Mouse (Mus musculus) spleen, embryonic (tissue): Measurements from ENCODE around the gene Cradd.

Experiments used
- CTCF ChIA-PET: fragments of 350-600 bp; sonication (Branson Sonifier 250); formaldehyde crosslinking; loops from one replicate; lab custom pipeline; 2022; lab: Charles Lee

The Cradd gene

DNA sequence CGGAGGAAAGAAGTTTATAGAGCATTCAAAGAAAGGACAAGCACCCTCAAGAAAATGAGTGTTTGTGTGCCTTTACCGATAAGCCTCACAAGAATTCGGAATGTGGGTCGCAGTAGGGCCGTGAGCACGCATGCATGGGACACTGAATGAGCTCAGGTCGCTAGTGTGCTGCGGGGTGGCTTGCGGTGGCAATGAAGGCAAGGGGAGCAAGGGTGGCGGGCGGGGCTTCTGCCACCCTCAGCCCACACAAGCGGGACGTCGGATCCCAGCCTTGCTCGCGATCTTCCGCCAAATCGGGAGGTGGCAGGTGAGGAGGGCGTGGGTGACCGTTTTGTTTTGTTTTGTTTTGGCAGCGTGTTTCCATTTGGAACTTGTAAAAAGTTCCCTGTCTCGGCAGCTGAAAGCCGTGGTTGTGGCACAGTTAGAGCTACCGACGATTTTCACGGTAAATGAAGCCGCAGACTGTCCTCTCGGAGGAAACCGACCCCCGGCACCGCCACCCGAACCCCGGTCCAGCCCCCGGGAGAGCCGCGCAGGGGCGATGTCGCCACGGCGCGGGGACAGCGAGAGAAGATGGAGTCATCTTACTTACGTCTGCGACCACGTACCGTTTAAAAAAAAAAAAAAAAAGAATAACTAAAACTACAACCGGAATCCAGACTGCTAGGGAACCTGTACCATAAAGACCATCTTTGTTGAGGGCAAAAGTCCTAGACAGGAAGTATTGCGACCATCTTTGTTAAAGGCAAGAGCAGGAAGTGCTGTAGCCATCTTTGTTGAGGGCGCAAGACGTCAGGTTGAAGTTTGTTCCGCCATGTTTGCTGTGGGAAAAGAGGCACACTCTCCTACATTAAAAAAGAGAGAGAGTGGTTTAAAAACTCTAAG is at the start of gene Cradd:
Gene Cradd (minus strand): TSS at position 741 of the 885 bp plus-strand sequence.
- CTCF ChIA-PET = interaction anchor here (0.6 to 0.7 kb wide), 2 partner anchors 44 to 90 kb away, joined by 6 read pairs; no protein-coding TSS in a partner anchor

DNA sequence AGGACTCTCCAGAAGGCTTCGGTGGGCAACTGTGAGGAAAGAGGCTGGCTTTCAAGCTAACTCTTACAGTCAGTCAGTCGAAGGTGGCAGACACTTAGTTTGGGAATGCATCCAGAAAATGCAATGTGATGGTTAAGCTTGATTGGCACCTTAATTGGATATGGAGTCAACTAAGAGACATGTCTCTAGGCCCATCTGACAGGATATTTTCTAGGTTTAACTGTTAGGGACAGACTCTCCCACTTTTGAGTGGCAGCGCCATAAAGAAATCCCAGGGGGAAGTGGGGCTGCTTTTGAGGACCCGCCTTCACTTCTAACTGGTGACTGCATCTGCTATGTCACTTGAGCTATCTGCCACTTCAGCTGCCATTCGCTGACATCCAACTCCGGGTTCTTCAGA is 49.4 kb upstream of the Cradd start:
- CTCF ChIA-PET = interaction anchor here (1.5 kb wide), 1 partner anchor 16 kb away, joined by 3 read pairs; no protein-coding TSS in a partner anchor

DNA sequence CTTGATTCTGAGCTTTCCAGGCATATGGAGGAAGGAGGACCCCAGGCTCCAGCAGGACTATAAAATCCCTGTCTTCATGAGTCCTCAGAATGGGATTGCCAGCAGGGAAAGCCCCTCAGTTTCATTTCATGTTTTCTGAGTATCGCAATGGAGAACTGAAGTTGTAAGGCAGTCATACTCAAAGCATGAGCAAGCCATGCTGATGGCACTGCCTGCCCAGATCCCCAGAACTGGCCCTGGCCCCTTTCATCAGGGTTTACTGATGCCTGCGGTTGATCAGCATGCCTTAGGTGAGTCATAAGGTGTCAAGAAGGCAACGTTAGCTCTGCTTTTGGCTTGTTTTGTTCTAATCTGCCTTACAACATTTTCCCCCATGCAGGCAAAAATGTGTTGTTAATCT is 48.0 kb upstream of the Cradd start:
- CTCF ChIA-PET = interaction anchor here (0.5 kb wide), 1 partner anchor 35 kb away, joined by 8 read pairs; no protein-coding TSS in a partner anchor

- CTCF ChIA-PET = no interaction called here
Measured at GRCm38 (mm10) chr10:95369190-95369589, 45.3 kb upstream of the Cradd start.

DNA sequence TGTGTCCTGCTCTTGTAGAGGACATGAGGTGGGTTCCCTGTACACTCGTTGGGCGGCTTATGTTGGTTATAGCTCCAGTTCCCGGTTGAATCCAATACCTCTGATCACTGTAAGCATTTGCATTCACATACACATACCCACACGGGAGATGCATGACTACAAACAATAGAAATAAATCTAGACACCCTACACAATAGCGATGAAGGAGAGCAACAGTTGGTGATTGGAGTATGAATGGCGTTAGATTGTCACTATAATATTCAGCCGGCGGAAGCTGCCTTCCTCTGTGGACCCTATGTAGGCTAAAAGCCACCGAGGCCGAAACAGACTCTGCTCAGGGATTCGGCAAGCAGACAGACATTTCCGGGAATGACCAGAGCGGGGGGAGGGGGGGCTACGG is 44.2 kb upstream of the Cradd start:
- CTCF ChIA-PET = no interaction called here

GRCm38 (mm10) chr10:95367661-95368089 is 43.7 kb upstream of the Cradd start:
- CTCF ChIA-PET = interaction anchor here (0.6 kb wide), 2 partner anchors 44 to 1010 kb away, joined by 3 to 6 read pairs; no protein-coding TSS in a partner anchor

DNA sequence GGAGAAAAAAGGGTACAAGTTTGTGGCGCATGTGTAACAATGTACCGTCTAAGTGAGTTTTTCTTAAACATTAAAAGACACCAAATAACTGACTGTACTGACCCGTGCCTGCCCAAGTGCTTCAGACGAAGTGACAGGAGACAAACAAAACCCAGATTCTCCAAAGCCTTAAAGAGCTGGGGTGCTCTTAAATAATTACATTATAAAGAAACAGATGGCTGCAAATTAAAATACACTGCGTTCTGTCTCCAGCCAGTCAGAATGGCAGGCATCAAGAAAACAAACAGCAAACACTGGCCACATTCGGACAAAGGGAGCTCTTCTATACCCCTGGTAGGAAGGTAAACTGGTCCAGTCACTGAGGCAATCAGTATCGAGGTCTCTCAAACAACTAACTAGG is 43.3 kb upstream of the Cradd start:
- CTCF ChIA-PET = interaction anchor here (0.6 kb wide), 2 partner anchors 44 to 1011 kb away, joined by 3 to 6 read pairs; no protein-coding TSS in a partner anchor

- CTCF ChIA-PET = interaction anchor here (0.6 kb wide), 1 partner anchor 120 kb away, joined by 4 read pairs; no protein-coding TSS in a partner anchor
Measured at GRCm38 (mm10) chr10:95362326-95362725, 38.4 kb upstream of the Cradd start.

GRCm38 (mm10) chr10:95361260-95361841 is 37.4 kb upstream of the Cradd start:
- CTCF ChIA-PET = no interaction called here

DNA sequence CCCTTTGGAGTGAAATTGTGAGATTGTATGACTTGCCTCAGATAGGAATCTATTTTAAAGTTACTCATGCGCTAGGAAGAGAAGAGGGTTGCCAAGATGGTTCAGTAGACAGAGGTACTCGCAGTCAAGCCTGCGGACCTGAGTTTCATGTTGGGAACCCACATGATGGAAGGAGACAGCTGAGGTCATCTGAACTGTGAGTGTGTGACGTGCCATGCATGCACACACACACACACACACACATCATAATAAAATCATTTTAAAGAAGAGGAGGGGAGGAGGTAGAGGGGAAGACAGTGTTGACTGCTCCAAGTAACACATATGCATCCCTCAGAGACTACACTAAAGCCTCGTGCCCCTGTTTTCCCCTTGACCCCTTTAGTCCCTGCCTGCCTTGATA is 36.1 kb upstream of the Cradd start:
- CTCF ChIA-PET = no interaction called here

DNA sequence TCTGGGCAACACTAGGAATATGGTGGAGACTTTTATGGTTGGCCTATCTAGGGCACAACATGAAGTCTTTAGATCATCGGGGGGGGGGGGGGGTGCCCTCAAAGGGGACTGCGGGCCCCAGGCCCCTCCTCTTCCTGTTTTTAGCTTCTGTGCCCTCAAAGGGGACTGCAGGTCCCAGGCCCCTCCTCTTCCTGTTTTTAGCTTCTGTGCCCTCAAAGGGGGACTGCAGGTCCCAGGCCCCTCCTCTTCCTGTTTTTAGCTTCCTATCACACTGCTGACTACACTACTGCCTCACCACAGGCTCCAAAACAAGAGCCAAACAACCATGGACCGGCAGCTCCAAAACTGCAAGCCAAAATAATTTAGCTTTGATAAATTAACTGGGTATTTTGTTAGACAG is 33.8 kb upstream of the Cradd start:
- CTCF ChIA-PET = no interaction called here

DNA sequence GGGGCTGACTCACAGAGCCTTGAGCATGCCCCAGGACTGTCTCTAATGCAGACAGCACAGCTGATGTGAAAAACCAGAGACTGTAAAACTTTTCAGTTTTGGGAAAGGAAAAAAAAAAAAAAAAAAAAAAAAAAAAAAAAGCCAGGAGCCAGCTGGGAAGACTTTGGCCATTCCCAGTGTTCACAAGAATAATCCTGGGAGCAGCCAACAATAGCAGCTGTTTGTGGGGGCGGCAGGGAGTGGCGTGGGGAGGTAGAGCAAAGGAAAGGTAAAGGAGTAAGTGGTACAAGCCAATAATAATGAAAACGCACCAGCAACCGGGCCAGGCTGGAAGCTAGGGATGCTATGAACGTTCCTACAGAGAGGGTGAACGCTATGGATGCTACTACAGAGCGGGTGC is 32.8 kb upstream of the Cradd start:
- CTCF ChIA-PET = no interaction called here

GRCm38 (mm10) chr10:95355678-95356268 is 31.8 kb upstream of the Cradd start:
- CTCF ChIA-PET = no interaction called here

DNA sequence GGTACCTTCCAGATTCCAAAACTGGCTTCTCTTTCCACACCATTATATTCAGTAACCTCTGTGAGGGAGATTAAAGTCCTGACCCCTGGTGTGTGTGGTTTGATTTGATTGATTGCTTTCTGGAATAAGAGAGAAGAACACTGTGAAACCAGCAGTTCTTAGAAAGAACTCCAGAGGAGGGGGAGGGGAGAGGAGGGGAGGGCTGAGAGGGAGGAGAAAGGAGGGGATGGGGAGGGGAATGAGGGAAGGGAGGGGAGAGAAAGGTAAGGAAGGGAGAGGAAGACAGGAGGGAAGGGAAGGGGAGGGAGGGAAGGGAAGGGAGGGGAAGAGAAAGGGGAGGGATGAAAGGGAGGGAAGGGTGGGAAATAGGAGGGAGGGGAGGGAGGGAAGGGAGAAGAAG is 30.7 kb upstream of the Cradd start:
- CTCF ChIA-PET = no interaction called here

DNA sequence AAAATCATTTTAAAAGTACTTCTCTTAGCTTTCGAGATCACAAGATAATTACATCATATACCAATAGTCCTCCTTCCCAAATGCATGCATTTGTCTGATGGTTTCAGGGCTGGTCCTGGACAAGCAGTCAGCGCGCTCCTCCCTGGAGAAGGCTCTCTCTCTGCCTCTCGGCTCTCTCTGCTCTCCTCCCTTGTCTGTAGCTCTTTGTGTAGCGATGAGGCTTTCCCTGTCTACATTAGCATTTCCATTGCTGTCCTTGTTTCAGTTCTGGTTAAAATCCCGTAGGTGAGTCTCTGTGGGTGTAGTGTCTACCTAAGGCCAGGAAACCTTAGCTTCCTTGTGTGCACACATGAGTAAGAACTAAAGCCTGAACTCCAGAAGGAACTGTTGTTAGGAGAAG is 30.1 kb upstream of the Cradd start:
- CTCF ChIA-PET = no interaction called here

- CTCF ChIA-PET = no interaction called here
Measured at GRCm38 (mm10) chr10:95348457-95348856, 24.5 kb upstream of the Cradd start.

DNA sequence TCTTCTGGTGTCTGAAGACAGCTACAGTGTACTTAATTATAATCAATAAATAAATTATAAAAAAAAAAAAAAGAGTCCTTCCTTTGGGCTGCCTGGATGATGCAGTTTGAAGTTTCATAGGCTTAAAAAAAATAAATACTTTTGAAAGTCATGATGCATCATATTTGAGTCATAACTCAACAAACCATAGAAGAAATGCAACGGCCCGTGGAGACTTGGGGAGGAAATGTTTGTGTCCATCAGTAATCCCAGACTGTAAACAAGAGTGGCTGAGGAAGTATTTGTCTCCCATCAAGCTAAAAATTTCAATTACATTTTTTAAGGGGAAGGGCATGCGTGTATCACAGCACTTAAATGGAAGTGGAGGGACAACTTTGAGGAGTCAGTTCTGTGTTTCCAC is 23.8 kb upstream of the Cradd start:
- CTCF ChIA-PET = no interaction called here

GRCm38 (mm10) chr10:95342833-95343590 is 19.1 kb upstream of the Cradd start:
- CTCF ChIA-PET = interaction anchor here (0.5 to 0.7 kb wide), 2 partner anchors 67 to 633 kb away, joined by 3 to 5 read pairs; no protein-coding TSS in a partner anchor

GRCm38 (mm10) chr10:95340676-95341075 is 16.7 kb upstream of the Cradd start:
- CTCF ChIA-PET = no interaction called here

DNA sequence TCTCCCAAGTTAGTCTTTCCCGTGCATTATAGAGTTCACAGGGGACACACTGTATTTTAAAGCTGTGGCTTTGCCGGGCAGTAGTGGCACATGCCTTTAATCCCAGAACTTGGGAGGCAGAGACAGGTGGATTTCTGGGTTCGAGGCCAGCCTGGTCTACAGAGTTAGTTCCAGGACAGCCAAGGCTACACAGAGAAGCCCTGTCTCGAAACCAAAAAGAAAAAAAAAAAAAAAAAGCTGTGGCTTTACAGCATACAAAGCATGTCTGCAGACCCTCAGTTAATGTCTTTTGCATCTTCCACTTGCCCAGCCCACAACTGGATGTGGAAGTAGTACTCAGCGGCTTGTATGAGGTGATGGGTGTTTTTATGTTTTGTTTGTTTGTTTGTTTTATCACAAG is 13.7 kb upstream of the Cradd start:
- CTCF ChIA-PET = interaction anchor here (0.6 to 0.7 kb wide), 2 partner anchors 11 to 34 kb away, joined by 3 to 8 read pairs; no protein-coding TSS in a partner anchor
